Mouse (Mus musculus): Measurements from ENCODE around the gene Spin2d.
"Not testable (repeated sequence)": the region's sequence is repeated elsewhere in the genome, so short reads cannot be mapped to it uniquely, and the experiment has no call there.

Gene Spin2d

GRCm38 (mm10) chrX:73176889-73177288 lies at the start of gene Spin2d:
Spin2d (minus strand) TSS chrX:73176989.
- DNase-seq (ENCODE audit: low read depth, low spot score): not testable (repeated sequence)

- no peak for DNase-seq (ENCODE audit: low read depth, low spot score)
These were observed 48.6 kb upstream of the Spin2d start for GRCm38 (mm10) chrX:73225365-73225764.

- DNase-seq (ENCODE audit: low read depth, low spot score): not testable (repeated sequence)
These were observed 37.2 kb upstream of the Spin2d start, which contains the start of gene Xlr4b for GRCm38 (mm10) chrX:73213819-73214564. Xlr4b (plus strand) TSS chrX:73214333.

- DNase-seq (ENCODE audit: low read depth, low spot score): peak; percentile 91
These were observed 15.1 kb upstream of the Spin2d start, which contains the start of gene Xlr3b for GRCm38 (mm10) chrX:73191934-73192333. Xlr3b (plus strand) TSS chrX:73192207.

GRCm38 (mm10) chrX:73149350-73149749 lies 27.4 kb downstream of the Spin2d start, which contains the start of gene DXBay18:
DXBay18 (minus strand) TSS chrX:73149450.
- DNase-seq (ENCODE audit: low read depth, low spot score): not testable (repeated sequence)

GRCm38 (mm10) chrX:73148496-73148895 lies 28.3 kb downstream of the Spin2d start, which contains the start of gene Xlr5b:
Xlr5b (plus strand) TSS chrX:73148796.
- not testable (repeated sequence) for DNase-seq (ENCODE audit: low read depth, low spot score)

GRCm38 (mm10) chrX:73143218-73143618 lies 33.6 kb downstream of the Spin2d start:
- DNase-seq (ENCODE audit: low read depth, low spot score): not testable (repeated sequence)

All from 3T3-L1 (cell line).